Mouse (Mus musculus) kidney, adult 2 months (tissue): ENCODE results near the gene Timm17b. TPM values are rescaled to one million over a fixed set of nuclear protein-coding genes. Genes with fewer than 3 reads are reported as not detected.

Experiments
- DNase-seq: peaks from one replicate; pipeline ENCODE4 v3.0.0; 2021
- H3K27ac ChIP-seq: fragments of 200-500 bp; 2 replicates; pipeline ENCODE4 v1.5.1; 2012; ENCODE audit warnings: low read depth, low read length, control low read depth, inconsistent platforms; ENCODE audit not compliant: insufficient read depth
- H3K27me3 ChIP-seq: fragments of 200-500 bp; replicated peaks from 2 replicates; pipeline ENCODE4 v1.6.1; 2012; ENCODE audit warnings: mild to moderate bottlenecking, moderate library complexity, low read length, inconsistent platforms; ENCODE audit not compliant: control insufficient read depth, insufficient read depth
- H3K36me3 ChIP-seq: fragments of 200-500 bp; 2 replicates; pipeline ENCODE4 v1.6.1; 2012; ENCODE audit warnings: mild to moderate bottlenecking, moderate library complexity, low read length, inconsistent platforms; ENCODE audit not compliant: control insufficient read depth, insufficient read depth
- H3K4me1 ChIP-seq: fragments of 200-500 bp; 2 replicates; pipeline ENCODE4 v1.6.1; 2011; ENCODE audit warnings: low read length; ENCODE audit not compliant: control insufficient read depth, insufficient read depth
- H3K4me3 ChIP-seq: fragments of 200-500 bp; 2 replicates; pipeline ENCODE4 v1.5.1; 2011; ENCODE audit warnings: mild to moderate bottlenecking, low read depth, low read length, control low read depth; ENCODE audit not compliant: insufficient read depth
- CTCF ChIP-seq: fragments of 200-500 bp; conservative IDR thresholded peaks from 2 replicates; pipeline ENCODE4 v1.5.1; 2011; ENCODE audit warnings: low read depth, mild to moderate bottlenecking, control low read depth, low read length, moderate library complexity, mixed read lengths; ENCODE audit not compliant: insufficient read depth, insufficient read length
- POLR2A ChIP-seq: fragments of 200-500 bp; IDR thresholded peaks from one replicate; pipeline ENCODE4 v1.6.1; 2011; ENCODE audit warnings: low read depth, low read length, control low read depth
- WGBS: fragments of 180-500 bp; shearing (Covaris S2); methylation state at CpG from one replicate; pipeline ENCODE4 v1.1.7; 2018; 5-methylcytosine and 5-hydroxymethylcytosine counted together
- polyA plus RNA-seq: library from polyadenylated mRNA; depleted of rRNA; stranded (reverse); fragments of >200 nt; gene quantifications from 2 replicates; pipeline ENCODE4 v1.2.3, GENCODE M21; 2012

Gene Timm17b
- polyA plus RNA-seq, 1 experiment, result 60.9 TPM

GRCm38 (mm10) chrX:7919601-7920383 lies 20.6 kb downstream of the Timm17b start, which contains the start of gene Pcsk1n:
Pcsk1n (plus strand) TSS chrX:7919822.
- TF ChIP-seq CTCF, result no peak
- no peak for TF ChIP-seq POLR2A
- Histone ChIP-seq H3K27me3 (no peaks in the 10 kb centered on the region; the same call in 1 of the 2 replicates), H3K4me3 (no peak within 1 kb of the TSS), H3K36me3 (no peaks in the 10 kb centered on the region), H3K4me1 (no peaks in the 10 kb centered on the region), H3K27ac (no peak within 1 kb of the TSS)
- 19% methylated on average over 21 of the region's 40 CpGs for WGBS
- no peak for DNase-seq

- no peak for TF ChIP-seq CTCF
- TF ChIP-seq POLR2A, result no peak
- H3K27me3 ChIP-seq, result no peaks in the 10 kb centered on the region; the same call in 1 of the 2 replicates
- WGBS, result under 1% methylated on average over 44 of the region's 48 CpGs
- no peak for DNase-seq
- 0 out of 2 replicates have a peak overlapping the region, but pooled peaks have one; percentile 8 for H3K4me3 ChIP-seq
- no peaks in the 10 kb centered on the region for H3K36me3 ChIP-seq
- H3K4me1 ChIP-seq, result no peaks in the 10 kb centered on the region
- H3K27ac ChIP-seq, result no peak overlapping the region
These were observed 22.9 kb downstream of the Timm17b start for GRCm38 (mm10) chrX:7922032-7922431.

GRCm38 (mm10) chrX:7926266-7926665 lies 27.1 kb downstream of the Timm17b start:
- WGBS, result 85% methylated on average over 6 of the region's 6 CpGs
- H3K4me1 ChIP-seq, result no peaks in the 10 kb centered on the region
- no peak for DNase-seq
- no peaks in the 10 kb centered on the region for H3K27me3 ChIP-seq
- TF ChIP-seq POLR2A (no peak), CTCF (no peak)
- no peaks in the 10 kb centered on the region for H3K36me3 ChIP-seq
- no peak overlapping the region for H3K27ac ChIP-seq
- no peak overlapping the region for H3K4me3 ChIP-seq

- no peak overlapping the region for H3K27ac ChIP-seq
- H3K4me3 ChIP-seq, result no peak overlapping the region
- no peaks in the 10 kb centered on the region for H3K27me3 ChIP-seq
- no peak for TF ChIP-seq POLR2A
- no peak for DNase-seq
- no peaks in the 10 kb centered on the region for H3K4me1 ChIP-seq
- no peaks in the 10 kb centered on the region for H3K36me3 ChIP-seq
- WGBS, result 43% methylated on average over 10 of the region's 10 CpGs
These were observed 28.0 kb downstream of the Timm17b start for GRCm38 (mm10) chrX:7927116-7927515.

- no peaks in the 10 kb centered on the region for H3K36me3 ChIP-seq
- no peak within 1 kb of the TSS for H3K4me3 ChIP-seq
- TF ChIP-seq POLR2A (no peak), CTCF (no peak)
- no peak for DNase-seq
- H3K27ac ChIP-seq, result no peak within 1 kb of the TSS
- H3K27me3 ChIP-seq, result no peaks in the 10 kb centered on the region
- 24% methylated on average over 16 of the region's 19 CpGs for WGBS
- H3K4me1 ChIP-seq, result no peaks in the 10 kb centered on the region
These were observed 29.2 kb downstream of the Timm17b start, which contains the start of gene Eras for GRCm38 (mm10) chrX:7928270-7928790. Eras (minus strand) TSS chrX:7928607.

- Histone ChIP-seq H3K27me3 (no peaks in the 10 kb centered on the region), H3K4me1 (no peaks in the 10 kb centered on the region), H3K4me3 (no peak overlapping the region), H3K36me3 (no peaks in the 10 kb centered on the region), H3K27ac (no peak overlapping the region)
- TF ChIP-seq CTCF, result 0 out of 2 replicates have a peak, but pooled peaks have one; percentile 22
- TF ChIP-seq POLR2A, result no peak
- WGBS, result 64% methylated on average over 11 of the region's 11 CpGs
- no peak for DNase-seq
These were observed 37.7 kb downstream of the Timm17b start for GRCm38 (mm10) chrX:7936874-7937273.

- H3K27ac ChIP-seq, result no peak overlapping the region
- H3K27me3 ChIP-seq, result no peaks in the 10 kb centered on the region
- TF ChIP-seq CTCF, result no peak
- TF ChIP-seq POLR2A, result no peak
- 97% methylated on average over 6 of the region's 6 CpGs for WGBS
- no peaks in the 10 kb centered on the region for H3K36me3 ChIP-seq
- DNase-seq, result no peak
- no peaks in the 10 kb centered on the region for H3K4me1 ChIP-seq
- H3K4me3 ChIP-seq, result no peak overlapping the region
These were observed 38.5 kb downstream of the Timm17b start for GRCm38 (mm10) chrX:7937667-7938066.
